Mouse (Mus musculus) right cerebral cortex, postnatal 36 days (tissue): ENCODE data around the gene Mogat2.

Source experiments
- DNase-seq, 2 experiments: peaks; one replicate each; pipeline ENCODE4 v3.0.0; 2022; ENCODE audit warnings: low spot score in 2 of 2, mixed read lengths in 1 of 2

Mogat2 gene

DNA sequence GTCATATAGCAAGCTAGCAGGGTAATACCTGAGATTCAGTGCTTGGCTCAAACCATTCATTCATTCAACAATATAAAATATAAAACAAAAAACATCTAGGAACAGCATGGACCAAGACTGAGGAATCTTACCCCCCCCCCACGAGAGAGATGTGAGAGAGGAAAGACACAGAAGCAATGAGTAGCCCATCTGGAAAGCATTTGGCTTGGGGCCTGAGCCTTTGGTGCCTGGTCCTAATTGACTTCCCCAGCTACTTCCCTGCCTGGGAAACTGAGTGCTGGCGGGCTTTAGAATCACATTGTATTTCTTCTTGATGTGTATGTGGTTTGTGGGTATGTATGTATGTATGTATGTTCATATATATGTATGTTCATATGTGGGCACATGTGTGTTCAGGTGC lies 2.8 kb downstream of the Mogat2 start:
- no peak for DNase-seq

DNA sequence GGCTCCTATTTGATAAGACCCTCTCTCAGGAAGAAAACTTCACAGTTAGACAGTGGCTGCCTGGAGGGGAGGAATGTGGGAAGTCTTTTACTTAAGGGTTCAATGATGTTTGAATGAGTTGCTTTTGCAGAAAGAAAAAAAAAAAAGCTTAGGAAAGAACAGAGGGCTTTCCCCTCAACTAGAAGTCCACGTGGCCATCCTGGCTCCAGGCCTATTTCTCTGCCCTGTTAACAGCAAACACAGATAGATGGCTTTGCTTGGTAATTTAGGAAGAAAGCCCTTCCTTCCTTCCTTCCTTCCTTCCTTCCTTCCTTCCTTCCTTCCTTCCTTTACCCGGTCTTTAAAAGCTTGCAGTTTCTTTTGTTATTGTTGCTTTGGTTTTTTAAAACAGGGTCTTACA lies 3.5 kb downstream of the Mogat2 start:
- DNase-seq: no peak

DNA sequence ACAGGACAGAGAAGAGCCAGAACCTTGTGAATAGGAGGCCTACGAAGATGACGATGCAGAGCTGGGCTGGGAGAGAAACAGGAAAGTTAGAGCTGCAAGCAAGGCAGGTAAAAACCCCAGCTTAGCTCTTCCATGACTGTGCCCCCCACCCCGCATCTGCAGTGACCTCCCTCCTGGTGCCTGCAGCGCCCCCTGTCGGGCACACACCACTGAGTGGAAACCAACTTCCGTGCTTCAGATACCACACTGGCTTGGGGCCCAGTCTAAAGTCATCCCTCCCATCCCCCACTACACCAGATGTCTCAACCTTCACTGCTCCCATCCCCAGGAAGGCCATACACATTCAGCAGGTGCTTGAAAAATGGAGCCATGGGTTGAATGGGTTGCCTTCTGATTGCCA lies 5.8 kb downstream of the Mogat2 start:
- no peak for DNase-seq

DNA sequence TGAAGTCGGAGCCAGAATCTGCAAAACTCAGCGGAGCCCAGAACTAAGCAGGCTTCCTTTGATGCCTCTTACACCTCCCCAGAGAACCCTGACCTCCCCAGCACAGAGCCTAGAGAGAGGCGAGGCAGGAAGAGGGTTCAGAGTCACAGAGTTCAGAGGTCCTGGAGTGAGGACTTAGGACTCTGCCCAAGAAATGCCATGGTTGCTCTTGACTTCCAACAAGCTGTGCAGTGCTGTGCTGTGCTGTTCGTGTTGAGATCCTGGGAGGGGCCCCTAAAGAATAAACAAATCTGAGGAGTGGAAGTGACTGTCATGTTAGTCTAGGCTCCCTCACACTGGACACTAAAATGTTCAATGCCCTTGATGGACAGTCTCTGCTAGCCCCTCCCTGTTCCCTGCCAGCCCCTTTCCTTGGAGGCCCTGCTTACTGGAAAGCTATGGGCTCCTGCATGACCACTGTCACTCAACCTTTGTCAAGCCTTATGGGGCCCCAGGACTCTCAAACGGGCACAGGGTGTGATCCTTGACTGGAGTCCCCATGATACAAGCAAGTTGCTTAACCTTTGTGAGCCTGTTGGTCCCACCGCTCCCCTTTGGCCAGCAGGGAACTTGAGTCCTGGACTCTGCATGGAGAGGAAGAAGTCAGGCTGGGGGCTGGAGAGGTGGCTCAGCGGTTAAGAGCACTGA lies 8.2 kb downstream of the Mogat2 start:
- no peak for DNase-seq

DNA sequence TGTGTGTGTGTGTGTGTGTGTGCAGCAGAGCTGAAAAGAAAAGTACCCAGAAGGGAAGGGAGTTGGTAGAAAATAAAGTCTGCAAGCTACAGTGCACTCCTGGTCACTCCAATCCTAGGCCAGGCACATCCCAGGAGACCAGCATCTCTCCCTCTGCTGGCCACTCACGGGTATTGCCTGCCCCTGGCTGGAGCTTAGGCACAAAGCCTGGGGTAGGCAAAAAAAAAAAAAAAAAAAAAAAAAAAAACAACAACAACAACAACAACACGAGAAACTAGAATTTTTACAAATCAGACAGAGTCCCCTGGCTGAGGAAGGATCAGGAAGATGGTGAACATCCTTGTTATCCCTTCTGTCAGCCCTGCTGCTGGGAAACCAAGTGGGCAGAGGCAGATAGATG lies 9.0 kb downstream of the Mogat2 start:
- no peak for DNase-seq

DNA sequence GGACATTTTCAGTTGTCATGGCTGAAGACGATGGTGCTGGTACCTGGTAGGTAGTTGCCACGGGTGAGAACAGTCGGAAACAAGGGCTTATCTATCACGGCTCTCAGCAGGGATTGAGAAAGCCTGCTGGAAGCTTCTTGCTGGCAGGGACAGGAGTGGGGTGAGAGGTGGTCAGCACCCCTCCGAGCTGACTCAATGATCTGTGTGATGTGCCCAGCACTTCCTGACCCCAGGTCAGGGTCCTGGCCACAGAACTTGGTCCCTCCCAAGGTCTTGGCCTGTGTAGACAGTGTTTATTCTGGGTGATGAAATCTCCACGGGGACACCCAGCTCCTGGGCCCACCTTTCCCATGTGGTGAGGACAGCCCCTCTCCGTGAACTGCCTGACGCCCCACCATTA lies 9.6 kb downstream of the Mogat2 start:
- no peak for DNase-seq

DNA sequence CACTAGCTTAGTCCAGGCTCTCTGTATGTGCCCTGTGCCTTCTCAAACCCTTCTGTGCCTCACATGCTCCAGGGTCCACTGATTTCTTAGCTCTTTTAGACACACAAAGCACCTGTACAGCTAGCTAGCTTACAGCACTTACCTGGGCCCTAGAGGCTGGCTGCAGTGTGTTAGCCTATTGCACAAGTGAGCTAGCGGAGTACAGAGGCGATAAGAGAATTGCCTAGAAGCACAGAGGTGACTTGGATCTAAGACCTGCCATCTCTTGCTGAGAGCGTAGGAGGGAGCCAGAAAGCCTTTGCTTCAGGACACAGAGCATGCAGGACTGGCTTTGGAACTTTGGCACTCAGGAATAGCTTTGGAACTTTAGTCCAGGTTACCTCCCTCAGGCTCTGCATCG lies 11.2 kb downstream of the Mogat2 start:
- DNase-seq: no peak

DNA sequence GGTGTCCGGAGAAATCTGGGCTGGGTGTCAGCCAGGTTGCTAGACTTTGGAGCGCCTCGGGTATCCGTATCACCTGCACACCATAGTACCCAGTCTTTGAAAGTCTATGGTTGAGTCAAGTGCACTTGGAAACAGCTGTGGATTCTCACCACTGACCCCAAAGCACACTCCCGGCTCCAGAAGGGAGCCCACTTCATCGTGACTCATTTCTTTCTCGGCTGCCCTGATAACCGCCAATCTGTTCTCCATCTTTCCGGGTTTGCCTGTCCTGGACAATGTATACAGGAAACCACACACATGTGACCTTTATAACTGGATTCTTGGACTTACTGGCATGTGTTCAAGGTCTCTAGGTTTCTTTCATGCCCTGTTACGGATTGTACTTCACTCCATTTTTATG lies 11.8 kb downstream of the Mogat2 start:
- no peak for DNase-seq

DNA sequence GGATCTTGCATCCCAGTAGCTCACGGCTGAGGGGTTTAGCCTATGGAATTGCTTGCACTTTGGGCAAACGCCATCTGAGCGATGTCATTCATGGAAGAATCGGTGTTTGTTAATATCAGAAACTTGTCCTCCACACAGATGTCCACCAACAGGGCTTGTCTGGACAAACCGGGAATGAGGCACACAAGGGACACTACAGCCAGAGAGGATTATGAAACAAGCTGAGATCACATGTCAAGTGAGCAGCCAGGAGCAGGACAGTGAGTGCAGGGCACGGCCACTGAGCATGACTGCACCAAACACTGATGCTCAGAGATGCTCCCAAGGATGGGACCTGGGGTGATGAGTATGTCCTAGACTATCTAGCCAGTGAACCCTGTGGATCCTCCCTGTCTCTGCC lies 13.0 kb downstream of the Mogat2 start:
- no peak for DNase-seq

DNA sequence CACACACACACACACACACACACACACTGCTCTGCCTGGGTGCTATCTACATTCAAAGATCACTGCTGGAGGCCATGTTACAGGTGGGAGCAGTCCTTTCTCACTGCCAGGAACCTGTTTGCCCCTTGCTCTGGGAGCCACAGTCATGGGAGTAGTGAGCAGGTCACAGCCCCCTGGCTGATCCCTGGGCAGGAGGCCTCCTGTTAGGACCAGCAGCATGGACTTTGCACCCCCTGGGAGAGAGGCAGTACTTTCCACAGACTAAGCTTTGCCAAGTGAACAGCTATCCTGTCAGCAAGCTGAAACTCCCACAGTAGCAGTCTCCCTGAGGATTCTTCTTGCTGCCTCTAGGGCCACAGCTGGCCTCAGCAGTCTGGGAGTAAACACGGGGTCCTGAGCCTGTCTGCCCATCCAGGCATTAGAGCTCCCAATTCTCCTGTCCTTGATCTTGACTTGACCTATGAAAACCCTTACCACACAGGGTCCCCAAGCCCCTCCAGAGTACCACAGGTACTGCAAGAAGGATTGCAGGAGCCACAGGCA lies 13.7 kb downstream of the Mogat2 start:
- DNase-seq: no peak

DNA sequence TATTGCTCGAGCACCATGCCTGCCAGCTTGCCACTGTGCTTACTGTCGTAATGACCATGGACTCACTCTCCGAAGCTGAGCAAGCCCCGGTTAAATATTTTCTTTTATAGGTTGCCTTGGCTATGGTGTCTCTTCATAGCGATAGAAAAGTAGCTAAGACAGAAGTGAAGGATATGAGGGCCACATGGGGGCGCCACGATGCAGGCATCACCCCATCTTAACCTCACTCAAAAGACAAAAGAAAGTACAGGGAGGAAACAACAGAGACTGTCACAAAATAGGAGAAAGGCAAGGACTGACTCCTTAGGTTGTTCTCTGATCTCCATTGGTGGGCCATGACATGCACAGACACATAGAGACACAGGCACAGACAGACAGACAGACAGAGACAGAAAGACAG lies 14.2 kb downstream of the Mogat2 start:
- DNase-seq: no peak

DNA sequence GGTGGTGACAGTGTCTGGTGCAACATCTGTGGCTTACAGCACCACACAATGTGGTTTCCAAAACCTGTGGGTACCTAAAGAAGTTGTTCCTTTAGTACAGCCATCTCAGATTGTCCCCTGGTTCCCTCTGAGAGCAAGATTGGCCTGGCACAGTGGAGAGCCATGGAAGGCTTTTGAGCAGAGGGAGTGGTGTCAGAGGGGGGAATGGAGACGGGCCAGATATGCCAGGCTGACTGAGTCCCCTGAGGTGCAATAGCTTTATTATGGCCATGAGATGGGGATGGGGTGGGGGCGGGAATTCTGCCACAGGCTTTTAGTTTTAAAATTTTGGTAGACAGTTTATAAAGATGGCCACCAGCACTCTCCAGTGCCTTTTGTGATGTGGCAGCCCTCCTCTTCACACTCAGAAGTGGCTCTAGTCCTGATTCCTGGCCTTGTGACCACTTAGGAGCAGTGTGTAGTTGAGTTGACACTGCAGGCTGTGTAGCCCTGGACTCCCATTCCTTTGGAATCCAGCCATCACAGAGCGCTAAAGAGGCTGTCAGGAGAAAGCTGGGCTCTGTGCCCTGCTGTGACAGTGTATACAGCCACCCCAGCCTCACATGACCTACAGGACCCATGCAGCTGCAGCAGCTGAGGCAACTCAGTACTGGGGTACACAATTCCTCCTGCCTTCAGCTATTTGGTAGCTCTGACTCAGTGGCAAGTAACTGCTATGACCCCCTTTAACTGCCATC lies 20.9 kb downstream of the Mogat2 start:
- DNase-seq: peak; percentile 8 to 18

DNA sequence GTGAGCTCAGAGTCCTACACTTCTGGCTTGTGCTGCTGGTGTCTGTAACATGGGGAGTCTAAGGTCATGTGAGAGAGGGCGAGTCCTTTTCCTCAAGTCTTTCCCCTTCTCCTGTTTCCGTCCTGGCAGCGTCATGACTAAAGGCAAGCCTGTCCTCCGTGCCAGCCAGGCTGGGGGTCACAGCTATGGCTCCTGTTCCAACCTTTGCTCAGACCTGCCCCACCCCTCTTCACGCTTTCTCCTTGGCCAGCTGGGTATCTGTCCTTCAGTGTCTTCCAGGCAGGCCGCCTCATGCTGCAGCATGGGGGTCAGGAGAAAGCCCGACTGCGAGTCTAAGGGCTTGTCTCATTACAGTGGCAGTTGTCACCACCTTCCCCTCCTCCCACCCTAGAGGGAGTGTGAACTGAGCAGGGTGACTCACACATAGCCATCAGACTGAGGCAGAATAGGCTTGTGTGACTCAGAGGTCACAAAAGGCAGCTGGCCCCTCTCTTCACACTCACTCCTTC lies 23.0 kb downstream of the Mogat2 start:
- DNase-seq: no peak

DNA sequence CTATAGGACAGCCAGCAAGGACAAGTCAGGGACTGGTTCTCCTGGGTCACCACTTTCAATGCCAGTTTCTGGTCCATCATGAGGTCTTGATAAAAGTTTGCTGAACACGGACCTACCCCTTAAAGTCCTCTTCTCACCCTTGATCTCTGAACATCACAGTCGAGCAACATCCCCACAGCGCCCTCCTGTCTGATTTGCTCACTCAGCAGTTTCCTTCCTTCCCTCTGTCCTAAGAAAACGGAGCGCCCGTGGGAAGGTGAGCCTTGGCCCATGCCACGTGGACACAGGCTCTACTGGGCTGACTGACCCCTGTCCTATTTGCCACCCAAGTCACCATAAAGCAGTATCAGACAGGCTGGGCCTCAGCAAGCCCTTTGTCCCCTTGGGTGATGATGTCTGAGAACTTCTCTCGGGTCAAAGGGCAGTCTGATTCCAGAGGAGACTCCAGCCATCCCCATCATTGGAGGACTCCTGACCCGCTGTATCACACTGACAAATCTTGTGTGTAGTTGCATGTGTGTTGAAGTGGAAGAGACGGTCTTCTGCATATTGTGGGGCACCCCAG lies 23.7 kb downstream of the Mogat2 start:
- no peak for DNase-seq

DNA sequence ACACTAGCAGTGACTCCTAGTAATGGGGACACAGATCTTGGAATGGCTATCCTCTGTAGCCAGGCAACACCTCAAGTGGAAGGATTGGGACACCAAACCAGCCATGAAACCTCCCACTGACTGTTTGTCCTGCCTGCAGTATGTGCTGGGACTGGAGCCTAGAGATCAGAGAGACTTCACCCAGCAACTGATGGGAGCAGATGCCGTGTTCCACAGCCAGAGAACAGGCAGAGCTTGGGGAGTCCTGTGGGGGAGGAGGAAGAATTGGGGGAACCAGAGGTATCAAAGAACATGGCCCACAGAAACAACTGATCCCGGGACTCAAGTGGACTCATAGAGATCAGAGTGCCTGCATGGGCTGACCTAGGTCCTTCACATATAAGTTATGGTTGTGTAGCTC lies 24.7 kb downstream of the Mogat2 start:
- DNase-seq: no peak

DNA sequence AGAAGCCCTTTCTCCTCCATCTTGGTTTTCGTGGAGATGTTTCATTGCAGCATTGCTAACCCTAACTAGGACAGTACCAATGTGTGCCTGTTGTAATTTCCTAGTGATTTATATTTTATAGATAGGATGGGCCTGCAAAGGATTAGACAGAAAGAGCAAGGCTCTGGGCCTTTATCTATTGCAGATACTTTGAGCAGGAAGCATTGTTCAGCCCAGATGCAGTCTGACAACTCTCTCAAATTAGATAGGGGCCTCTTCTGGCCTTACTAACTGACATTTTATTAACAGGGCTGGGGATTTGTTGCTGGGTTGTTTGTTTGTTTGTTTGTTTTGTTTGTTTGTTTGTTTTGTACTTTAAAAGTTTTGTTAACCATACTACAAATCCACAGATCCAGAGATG lies 25.4 kb downstream of the Mogat2 start:
- DNase-seq: no peak

DNA sequence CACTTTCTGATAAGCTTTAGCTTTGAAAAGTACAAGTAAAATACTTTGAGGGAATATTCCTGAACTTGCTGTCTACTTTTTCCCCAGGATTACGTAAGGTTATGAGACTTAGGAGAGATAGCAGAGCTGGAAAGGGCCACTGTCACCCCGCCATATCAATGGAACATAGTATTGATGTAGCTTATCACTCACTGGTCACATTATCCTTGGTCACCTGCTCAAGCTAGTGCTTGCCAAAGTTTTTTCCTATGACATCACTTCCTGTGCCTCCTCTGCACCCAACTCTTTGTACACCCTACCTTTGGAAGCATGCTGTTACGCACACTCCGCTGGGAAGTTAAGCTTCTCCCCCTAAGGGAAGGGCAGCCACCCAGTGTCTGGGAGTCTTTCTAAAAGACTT lies 29.7 kb downstream of the Mogat2 start:
- DNase-seq: no peak

DNA sequence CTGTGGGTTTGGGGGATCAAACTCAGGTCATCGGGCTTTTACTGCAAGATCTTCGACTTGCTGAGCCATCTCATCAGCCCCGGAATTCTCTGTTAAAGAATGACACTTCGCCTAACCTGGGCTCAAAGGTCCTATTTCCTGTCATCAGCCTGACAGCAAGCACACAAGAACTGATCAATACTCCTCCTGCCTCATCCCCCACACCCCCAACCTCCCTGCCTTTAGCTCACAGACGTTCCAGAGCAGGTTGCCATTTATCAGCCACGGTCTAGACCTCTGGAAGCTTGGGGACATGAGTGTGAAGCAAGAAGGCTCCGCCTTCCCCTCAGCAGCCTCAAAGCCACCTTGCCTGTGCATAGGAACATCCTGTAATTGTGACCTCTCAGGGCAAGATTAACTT lies 32.1 kb downstream of the Mogat2 start:
- no peak for DNase-seq

DNA sequence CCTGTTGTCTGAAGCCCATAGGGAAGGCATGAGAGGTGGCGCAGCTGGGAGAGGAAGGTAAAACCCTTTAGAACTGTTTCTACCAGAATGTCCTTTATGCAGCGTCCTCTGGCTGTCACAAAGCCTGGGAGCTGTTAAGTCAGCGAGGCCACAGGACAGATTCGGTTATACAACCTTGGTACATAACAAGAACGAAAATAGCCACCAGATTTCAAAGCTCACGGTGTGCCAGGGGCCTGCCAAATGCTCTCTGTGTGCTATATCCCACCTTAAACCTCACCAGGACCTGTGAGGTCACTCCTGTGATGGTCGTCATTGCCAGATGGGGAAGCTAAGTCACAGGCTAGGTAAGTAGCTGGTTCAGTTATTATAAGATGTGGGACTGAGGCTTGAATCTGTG lies 36.3 kb downstream of the Mogat2 start:
- no peak for DNase-seq

DNA sequence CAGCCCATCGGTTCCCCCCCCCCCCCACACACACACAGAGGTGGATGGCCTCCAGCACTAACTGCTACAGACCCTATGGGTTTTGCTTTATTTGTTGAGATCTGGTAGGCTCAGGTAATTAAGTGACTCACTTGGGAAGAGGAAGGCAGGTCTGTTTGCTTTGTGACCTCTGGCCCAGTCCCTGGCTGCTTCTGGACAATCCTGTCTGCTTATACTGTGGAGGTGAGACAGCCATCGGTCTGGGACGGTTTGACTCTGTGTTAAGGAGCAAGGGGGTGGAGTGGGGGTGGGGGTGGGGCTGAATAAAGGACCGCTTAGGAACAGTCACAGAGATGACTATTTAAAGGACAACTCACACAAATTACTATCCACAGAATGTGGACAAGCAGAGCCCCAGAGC lies 38.1 kb downstream of the Mogat2 start:
- no peak for DNase-seq

DNA sequence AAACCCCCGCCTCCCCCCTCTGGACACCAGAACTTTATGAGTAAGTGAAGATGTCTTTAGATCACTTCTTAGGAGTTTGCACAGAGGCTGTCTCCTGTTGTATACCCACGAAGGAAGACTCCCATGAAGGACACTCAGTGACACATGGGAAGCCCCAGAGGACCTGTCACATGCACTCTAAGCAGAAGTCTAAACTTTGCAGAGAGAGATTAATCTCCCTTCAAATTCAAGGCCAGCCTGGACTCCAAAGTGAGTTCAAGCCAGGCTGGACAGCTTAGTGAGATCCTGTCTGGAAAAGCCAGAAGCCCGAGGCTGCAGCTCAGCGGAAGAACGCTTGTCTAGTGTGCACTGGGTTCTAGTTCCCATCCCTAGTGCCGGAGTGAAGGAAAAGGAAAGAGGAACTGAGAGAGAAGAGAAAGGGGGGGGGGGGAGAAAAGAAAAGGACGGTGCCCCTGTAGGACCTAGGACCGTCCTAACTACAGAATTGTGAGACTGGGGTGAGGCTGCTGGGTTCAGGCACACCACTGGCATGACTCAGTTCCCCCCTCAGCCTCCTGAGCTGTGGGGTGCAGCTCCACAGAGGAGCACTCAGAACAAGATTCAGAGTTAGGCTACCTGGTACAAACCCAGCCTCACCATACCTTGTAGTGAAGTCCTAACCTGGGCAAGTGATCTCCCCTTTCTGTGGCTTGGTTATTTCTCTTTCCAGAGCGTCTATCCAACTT lies 38.8 kb downstream of the Mogat2 start:
- DNase-seq: no peak

DNA sequence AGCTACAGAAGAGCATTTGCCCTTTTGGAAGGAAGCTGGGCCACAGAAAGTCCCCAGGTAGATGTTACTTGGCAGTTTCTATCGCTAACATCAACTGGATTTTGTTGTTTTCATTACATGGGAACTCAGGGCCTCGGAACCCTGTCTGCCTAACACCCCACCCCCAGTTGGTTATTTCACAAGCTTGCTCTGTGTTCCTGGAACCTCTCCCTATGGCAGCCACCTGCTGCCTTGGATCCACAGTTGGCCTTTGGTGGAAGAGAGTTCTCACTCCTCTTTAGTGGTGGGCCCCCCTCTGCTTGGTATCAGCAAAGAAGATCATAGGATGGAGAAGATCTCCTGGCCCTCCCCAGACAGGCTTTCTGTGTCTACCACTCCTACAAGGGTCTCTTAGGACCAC lies 39.6 kb downstream of the Mogat2 start:
- no peak for DNase-seq
